Mouse (Mus musculus): ENCODE results near the gene Eif2d.

Gene Eif2d

DNA sequence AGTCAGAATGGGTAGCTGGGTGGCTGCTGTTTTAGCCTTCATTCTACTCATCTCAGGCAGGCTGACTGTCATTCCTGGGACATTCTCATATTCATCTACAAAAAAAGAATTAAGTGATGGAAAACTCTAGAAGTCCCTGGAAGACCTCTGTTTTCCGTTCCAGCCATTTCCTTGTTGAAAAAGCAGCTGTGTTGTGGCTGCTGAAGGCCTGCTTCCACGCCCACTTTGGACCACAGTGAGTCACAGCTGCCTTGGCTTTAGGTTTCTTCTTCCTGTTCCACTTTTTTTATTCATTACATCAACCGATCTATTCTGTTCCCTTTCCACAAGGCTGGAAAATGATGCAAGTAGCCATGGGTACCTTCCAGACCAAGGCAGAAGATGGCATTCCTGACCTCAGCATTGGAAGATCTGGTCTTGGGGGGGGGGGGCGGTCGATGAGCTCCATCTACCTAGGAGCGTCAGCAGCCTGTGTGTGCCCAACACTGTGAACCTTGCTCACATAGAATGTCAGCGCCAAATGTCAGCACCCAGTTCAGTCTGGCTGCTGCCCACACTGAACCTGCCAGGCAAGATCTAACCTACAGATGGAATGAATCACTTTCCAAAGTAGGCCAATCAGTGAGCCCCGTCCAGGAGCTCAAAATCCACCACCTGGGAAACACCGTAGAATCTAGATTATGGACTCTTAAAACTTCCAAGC, 31.4 kb downstream of the Eif2d start:
- no peak for DNase-seq (ENCODE audit: low spot score)

GRCm38 (mm10) chr1:131184956-131185660, 32.1 kb downstream of the Eif2d start:
- DNase-seq (ENCODE audit: low spot score): no peak

DNA sequence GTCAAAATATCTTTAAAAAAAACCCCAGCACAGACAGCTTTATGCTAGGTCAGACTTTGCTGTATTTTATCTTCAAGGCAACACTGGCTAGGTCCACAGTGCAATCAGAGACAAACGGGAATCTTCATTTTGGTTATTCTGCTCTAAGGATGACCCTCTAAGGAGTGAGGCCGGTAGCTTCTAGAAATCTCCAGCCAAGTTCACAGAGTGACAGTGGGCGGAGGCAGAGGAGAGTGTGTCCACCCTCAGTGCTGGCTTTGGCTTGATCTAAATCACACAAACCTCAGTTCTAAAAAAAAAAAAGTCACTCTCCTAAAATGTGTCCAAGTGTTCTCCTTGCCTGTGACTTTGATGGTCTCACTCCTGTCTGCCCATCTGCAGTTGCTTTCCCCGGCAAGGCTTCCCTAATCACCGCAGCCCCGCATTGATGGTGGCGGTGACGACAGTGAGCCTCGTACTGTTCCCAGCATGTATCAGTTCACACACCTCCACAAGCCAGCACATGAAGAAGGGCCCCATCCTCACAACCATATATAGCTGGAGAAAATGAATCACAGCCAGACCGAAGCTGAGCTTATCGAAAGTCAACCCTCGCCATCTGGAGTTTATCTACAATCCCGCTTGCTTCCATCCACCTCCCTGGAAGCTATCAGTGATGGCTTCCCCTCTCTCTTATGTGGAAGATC, 33.0 kb downstream of the Eif2d start:
- DNase-seq (ENCODE audit: low spot score): no peak

- no peak for DNase-seq (ENCODE audit: low spot score)
Measured at GRCm38 (mm10) chr1:131186995-131187394, 34.0 kb downstream of the Eif2d start.

- DNase-seq (ENCODE audit: low spot score): no peak
Measured at GRCm38 (mm10) chr1:131187856-131188255, 34.9 kb downstream of the Eif2d start.

- no peak for DNase-seq (ENCODE audit: low spot score)
Measured at GRCm38 (mm10) chr1:131188655-131189054, 35.7 kb downstream of the Eif2d start.

GRCm38 (mm10) chr1:131193746-131194145, 40.8 kb downstream of the Eif2d start:
- no peak for DNase-seq (ENCODE audit: low spot score)

- DNase-seq (ENCODE audit: low spot score): no peak
Measured at GRCm38 (mm10) chr1:131195653-131196052, 42.7 kb downstream of the Eif2d start.

DNA sequence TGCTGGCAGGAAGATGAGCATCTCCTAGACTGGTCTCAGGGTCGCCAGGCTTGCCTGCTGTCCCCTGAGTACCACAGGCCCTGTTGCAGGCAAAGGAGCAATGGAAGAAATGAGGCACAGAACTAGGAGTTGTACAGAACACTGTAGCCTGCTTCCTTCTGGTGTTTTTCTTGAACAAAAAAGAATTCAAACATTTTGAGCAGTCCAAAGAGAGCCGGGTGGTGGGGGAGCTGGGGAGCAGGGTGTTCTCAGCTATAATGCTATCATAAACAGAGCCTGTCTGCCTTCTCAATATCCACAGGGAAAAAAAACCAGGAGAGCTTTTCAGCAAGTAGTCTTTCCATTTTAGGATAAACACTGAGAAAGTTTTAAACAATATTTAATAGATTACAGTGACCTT, 43.1 kb downstream of the Eif2d start:
- no peak for DNase-seq (ENCODE audit: low spot score)

- no peak for DNase-seq (ENCODE audit: low spot score)
Measured at GRCm38 (mm10) chr1:131198417-131198960, 45.5 kb downstream of the Eif2d start.

- no peak for DNase-seq (ENCODE audit: low spot score)
Measured at GRCm38 (mm10) chr1:131199118-131199821, 46.3 kb downstream of the Eif2d start.

GRCm38 (mm10) chr1:131199976-131200375, 47.0 kb downstream of the Eif2d start:
- no peak for DNase-seq (ENCODE audit: low spot score)

GRCm38 (mm10) chr1:131200588-131200987, 47.6 kb downstream of the Eif2d start:
- DNase-seq (ENCODE audit: low spot score): no peak

GRCm38 (mm10) chr1:131201391-131201790, 48.4 kb downstream of the Eif2d start:
- DNase-seq (ENCODE audit: low spot score): no peak

DNA sequence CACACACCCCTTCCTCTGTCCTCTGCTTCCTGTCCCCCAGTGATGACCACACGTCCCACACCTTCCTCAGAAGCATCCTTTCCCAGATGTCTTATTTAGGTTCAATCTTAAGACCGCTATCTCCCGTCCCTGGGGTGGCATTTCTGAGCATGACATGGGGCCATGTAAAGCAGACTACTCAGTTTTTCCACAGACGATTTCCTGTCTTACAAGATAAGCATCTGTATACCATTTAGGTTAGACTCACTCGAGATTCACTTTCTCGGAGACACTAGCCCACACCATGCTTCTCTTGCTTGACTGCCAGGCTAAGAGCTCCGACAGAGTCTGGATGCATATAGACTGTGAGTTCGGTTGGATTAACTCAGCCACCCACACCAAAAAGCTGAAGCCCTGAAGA, 51.5 kb downstream of the Eif2d start:
- DNase-seq (ENCODE audit: low spot score): no peak

- no peak for DNase-seq (ENCODE audit: low spot score)
Measured at GRCm38 (mm10) chr1:131206342-131206741, 53.4 kb downstream of the Eif2d start.

GRCm38 (mm10) chr1:131207531-131207930, 54.5 kb downstream of the Eif2d start:
- no peak for DNase-seq (ENCODE audit: low spot score)

- DNase-seq (ENCODE audit: low spot score): no peak
Measured at GRCm38 (mm10) chr1:131208081-131208480, 55.1 kb downstream of the Eif2d start.

- no peak for DNase-seq (ENCODE audit: low spot score)
Measured at GRCm38 (mm10) chr1:131208800-131209199, 55.8 kb downstream of the Eif2d start.

GRCm38 (mm10) chr1:131209971-131210426, 57.0 kb downstream of the Eif2d start:
- DNase-seq (ENCODE audit: low spot score): no peak

- DNase-seq (ENCODE audit: low spot score): no peak
Measured at GRCm38 (mm10) chr1:131211655-131212054, 58.7 kb downstream of the Eif2d start.

DNA sequence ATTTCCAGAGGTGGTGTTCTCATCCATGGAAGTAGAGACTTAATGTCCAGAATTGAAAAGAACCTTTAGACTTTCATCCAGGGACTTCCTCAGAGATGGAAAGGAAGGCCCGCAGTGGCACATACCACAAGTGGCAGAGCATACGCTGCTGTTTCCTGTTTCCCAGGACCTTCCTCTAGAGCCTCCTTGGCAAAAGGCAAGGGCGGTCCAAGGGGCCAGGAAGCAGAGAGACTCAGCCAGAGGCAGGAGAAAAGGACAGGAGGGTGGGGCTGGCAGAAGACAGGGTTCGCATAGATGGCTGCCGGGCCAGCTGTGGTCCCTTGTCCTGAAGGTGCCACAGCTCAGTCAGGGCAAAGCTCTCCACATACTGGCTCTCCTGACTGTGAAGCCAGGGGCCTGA, 60.0 kb downstream of the Eif2d start:
- no peak for DNase-seq (ENCODE audit: low spot score)
